Mouse (Mus musculus) lung, postnatal 14 days (tissue): Measurements from ENCODE around the gene Map2k1.
A peak's percentile ranks its signal among the peaks of the same experiment; 100 is the strongest.
"Not testable (repeated sequence)": the region's sequence is repeated elsewhere in the genome, so short reads cannot be mapped to it uniquely, and the experiment has no call there.

ENCODE experiments used
- DNase-seq: peaks from one replicate; pipeline ENCODE4 v3.0.0; 2021

Map2k1 gene

DNA sequence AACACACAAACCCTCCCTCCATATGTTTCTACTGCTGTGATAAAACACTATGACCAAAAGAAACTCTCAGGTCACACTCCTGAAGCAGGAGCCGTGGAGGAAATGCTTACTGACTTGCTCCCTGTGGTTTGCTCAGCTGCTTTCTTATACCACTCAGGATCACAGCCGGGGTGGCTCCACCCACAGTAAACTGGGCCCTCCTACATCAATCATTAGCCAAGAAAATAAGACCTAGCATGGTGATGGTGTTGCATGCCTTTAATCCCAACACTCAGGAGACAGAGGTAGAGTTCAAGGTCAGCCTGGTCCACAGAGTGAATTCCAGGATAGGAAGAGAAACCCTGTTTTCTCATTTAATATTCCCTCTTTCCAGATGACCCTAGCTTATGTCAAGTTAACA, 53.5 kb downstream of the Map2k1 start:
- no peak for DNase-seq

DNA sequence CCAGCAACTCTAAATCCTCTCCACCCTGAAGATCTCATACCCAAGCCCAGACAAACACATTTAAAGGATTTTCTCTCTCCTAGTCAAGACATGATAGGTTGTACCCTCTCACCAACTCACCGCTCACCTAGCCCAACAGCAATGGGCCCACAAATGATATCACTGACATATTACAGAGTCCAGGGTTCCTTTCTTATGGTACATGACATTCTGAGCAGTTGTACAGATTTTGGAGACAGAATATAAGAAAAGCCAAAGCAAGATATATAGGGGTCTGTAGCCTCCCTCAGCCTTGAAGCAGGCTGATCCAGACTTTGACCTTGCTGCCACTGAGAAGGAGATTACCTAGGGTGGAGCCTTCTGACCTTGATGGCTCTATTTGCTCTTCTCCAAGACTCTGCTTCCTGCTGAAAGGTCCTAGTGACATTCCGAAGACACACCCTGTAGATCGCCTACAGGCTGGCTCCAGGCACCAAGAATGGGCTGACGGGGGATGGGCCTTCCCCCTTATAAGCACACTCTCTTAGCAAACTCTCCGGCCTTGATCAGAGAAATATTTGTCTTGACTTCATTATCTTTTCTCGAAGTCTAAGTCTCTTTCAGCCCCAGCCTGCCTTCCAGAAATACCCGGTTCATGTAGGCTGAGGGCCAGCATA, 54.5 kb downstream of the Map2k1 start:
- not testable (repeated sequence) for DNase-seq

DNA sequence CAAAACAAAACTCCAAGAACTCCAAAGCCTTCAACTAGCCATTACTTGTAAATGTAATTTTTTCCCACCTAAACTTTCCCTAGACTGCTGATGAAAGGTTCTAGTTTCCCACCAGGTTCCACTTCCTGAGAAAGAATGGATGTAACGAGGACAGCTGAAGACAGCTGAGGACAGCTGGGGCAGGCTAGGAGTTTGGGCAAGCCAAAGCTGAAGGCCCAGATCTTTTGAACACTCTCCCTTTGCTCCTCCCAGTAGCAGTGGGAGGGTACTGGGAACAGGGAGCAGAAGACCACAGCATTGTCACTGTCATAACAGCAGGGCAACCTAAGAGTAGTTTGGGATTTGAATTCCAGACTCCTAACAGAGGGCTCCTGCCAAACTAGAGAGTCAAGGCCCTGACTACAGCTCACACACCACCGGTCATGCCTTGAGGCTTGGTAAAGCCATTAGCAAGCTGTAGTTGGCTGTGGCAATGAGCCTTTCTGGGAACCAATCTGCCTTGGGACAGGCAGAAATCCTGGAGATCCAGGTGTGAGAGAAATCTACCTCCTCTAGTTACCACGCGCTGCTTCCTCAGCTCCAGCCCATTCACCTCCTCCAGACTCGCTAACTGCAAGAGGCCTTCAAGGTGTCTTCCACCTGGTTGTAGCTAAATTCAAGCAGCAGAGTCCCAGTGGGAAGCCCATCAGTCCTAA, 55.2 kb downstream of the Map2k1 start:
- DNase-seq, result no peak

DNA sequence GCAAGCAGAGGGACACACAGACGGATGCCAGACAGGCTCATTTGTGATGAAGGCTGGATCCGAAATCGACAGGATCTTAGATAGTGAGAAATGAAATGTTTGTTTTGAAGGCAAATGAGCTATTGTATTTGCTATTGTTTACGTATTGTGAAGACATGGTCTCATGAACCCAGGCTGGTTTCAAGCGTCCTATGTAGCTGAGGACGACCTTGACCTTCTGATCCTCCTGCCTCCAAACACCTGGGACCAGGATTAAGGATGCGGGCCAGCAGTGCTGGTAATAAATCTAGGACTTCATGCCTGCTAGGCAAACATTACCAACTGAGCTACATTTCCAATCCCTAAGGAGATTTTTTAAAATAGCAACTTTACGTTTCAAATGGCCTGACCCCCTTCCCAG, 55.9 kb downstream of the Map2k1 start:
- no peak for DNase-seq

DNA sequence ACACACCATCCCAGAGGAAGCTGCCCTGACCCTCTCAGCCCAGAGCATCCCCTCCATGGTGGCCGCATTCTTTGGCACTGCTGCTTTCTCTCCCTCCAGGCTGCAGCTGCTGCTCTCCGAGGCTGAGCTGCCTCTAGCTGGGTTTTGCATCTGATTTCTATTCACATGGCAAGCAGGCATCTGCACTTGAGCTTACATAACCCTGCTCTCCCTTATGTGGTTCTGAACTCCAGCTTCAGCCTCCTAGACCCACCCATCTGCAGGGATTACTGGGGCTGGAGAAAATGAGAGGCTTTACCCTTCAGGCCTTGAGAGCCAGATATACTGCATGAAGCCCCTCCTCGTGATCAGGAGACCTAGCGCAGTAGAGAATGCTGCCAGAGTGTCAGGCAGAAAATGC, 57.9 kb downstream of the Map2k1 start:
- no peak for DNase-seq

DNA sequence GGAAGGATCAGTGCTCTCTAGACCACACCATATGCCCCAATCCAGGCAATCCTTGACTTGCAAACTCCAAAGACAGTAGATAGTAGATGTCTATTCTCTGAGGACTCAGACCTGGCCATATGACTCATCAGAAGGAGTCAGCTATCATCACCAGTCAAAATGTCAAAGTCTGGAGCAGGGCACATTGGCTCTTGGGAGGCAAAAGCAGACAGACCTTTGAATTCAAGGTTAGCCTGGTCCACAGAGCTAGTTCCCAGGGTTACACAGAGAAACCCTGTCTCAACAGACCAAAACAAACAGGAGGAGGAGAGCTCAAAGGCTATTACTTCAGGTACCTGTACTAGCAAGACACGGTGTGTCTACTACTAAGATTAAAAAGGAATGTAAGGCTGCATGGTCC, 59.6 kb downstream of the Map2k1 start:
- DNase-seq, result no peak

DNA sequence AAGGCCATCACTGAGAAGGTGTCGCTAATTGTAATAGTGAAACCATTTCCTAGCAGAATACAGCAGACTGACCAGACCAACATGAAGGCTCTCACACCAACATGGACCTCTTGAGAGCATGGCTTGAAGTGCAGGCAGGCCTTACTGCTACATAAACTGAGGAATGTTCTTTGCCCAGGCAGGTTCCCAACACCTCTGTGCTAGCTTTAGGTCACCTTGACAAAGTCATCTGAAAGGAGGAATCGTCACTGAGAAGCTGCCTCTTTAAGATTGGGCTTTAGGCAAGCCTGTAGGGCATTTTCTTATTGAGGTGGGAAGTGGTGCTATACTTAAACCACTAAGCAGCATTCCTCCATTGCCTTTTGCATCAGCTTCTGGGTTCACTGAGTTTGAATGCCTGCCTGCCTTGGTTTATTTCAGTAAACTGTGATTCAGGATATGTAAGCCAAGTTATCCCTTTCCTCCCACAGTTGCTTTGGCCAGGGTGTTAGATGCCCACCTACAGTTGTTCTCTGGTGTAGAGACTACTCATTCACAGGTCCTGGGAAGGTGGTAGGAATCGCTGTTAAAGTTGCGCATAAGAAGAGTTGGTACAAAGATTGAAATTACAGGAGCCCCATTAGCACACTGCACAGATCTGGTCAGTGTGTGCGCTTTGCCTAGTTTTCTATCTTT, 69.1 kb downstream of the Map2k1 start:
- no peak for DNase-seq

DNA sequence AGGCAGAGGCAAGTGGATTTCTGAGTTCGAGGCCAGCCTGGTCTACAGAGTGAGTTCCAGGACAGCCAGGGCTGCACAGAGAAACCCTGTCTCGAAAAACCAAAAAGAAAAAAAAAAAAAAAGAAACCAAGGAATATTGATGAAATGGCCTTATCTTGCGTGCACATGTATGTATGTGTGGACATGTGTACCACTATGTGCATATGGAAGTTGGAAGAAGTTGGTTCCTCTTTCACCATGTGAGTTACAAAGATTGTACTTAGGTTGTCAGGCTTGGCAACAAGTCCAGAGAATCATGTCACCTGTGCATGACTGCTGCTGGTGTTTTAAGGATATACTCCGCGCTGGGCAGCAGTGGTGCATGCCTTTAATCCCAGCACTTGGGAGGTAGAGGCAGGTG, 70.1 kb downstream of the Map2k1 start:
- DNase-seq, result not testable (repeated sequence)

DNA sequence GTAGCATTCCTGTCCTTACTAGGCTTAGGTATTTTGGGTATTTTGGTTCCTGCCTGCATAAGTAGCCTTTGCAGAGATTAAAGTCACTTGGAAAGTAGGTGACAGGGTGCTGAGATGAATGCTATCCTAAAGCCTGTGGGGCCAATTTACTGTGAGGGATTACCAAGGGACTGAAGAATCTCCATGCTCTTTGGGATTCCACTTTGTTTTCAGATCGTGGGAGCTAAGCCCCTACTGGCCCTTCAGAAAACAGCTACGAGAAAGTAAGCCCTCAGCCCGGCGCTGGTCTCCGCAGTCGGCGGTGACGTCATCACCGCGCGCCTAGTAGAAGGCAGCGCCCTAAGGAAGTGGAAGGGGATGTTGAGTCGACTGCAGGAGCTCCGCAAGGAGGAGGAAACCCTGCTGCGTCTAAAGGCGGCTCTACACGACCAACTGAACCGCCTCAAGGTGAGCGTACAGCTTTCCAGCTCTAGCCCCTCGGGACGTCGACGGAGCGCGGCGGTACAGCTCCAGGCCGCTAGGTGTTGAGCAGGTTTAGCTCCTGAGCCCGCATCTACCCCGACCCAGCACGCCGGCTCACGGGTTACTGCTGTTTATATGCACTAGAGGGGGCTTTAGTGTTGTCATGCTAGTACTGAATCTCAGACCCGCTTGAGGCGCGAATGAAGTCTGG, 74.3 kb downstream of the Map2k1 start, which contains the start of gene Snapc5:
Gene Snapc5, plus strand, starts transcription at position 301 of the 673 bp plus-strand sequence.
- peak; percentile 89 for DNase-seq

DNA sequence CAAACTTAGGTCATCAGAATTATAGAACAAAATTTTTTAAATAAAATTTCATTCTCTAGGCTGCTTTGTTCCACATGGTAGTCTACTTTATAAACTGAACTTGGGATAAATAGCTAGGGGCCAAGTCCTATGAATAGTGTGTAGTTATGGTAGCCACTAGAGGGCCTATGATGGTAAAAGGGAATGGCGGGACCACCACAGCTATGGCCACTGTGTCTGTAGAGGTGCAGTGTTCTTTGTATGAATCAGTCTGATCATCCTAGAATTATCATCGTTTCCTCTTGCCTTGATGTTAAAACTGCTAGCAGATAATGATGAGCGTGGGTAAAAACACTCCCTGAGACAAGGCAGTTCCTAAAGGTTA, 74.8 kb downstream of the Map2k1 start:
- DNase-seq, result no peak

DNA sequence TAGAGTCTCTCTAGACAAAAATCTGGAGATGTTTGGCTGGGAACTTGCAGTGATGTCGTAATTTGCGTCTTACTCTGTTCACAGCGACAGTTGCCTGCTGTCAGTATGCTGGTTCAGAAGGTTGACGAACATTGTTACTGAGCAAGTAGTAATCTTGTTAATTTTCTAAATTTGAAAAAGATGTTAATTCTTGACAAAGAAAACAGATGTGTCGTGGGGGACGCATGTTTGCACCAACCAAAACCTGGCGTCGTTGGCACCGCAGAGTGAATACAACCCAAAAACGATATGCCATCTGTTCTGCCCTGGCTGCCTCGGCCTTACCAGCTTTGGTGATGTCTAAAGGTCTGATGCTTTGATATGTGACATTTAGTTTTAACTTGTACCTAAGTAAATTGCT, 78.1 kb downstream of the Map2k1 start:
- no peak for DNase-seq

DNA sequence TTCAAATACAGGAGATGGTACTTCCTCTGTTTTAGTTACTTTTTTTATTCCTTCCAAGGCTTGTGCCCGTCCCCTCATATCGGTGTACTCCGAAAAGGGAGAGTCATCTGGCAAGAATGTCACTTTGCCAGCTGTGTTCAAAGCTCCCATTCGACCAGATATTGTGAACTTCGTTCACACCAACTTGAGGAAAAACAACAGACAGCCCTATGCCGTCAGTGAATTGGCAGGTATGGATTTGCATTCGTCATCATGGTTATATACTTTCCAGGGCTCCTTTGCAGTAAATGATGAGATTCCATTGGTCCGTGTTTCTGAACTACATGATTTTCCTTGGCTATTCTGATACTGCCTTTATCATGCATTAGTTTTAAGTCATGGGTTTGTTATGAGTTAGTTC, 78.7 kb downstream of the Map2k1 start:
- no peak for DNase-seq

DNA sequence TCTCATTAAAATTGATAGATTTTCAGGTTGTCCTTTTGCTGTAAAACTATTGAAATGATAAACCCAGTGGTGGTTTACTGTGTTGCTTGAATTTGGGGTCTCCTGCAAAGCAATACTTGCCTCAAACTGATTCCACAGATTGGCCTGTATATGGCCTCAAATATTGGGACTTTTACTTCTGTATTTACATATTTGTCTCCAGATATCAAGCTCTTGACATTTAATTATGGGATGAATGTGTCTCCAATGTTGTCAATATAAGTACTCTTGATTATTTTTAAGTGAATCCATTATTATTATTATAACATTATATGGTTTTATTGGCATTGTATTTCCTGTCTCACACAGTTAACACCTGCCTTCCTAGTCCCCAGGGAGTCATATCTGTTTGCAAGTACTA, 79.1 kb downstream of the Map2k1 start:
- DNase-seq, result no peak

DNA sequence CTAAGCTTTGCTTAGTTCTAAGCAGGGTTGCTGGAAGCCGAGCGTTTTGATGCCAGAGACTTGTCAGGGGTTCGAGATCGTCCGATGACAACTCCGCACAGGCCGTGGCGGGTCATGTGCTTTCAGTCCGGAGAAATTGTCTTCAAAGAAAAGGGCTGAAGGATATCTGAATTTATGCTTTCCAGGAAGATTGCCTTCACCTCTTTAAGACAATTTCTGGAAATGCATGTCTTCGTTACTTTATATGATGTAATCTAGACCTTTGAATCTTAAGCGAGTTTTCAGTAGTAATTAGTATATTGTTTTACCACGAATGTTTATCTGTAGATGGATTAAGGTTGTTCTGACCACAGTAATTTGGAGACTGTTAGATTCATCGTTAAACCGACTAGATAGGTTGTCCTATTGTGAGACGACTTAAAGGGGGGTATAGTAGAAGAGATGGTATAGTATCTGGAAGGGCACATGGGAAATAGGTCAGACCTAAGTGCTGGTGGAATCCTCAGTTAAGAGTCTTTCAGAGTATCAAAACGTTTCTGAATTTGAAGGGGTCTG, 79.7 kb downstream of the Map2k1 start:
- DNase-seq, result no peak

DNA sequence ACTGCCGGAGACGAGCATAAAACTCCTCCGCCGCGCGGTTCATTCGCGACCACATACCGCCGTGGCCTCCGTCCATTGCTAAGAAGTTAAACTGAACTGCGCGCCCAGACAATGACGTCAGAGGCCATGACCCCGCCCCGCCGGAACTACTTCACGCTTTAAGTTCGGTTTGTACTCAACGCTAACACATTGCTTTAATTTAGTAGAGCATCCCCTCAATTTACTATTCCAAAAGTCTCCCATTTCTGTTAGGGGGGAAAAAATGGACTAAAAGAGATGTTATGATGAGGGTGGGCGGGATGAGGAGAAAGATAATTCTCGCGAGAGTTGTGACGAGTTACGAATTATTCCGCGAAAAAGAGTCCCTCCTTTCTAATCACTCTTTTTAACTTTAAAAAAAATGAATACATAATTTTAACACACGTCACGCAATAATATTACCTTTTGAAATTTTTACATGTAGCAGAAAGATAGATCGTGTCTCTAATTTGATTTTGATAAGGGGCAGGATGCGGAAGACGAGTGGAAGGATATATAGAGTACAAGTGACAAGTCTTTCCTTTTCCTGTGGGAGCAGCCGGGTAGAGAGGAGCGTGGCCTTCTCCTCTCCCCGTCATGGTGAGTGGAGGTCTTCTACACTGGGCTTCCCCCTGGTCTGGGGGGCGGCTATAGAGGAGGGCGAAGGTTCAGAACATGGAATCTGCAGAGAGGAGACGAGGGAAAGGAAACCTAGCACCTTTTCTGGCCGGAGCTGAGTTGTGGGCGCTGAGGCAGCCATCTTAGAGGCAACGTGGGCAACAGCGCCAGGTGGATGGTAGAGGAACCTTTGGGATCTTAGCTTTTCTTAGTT, 80.4 kb downstream of the Map2k1 start, which contains the start of the genes Zwilch and Rpl4:
Gene Zwilch, minus strand, starts transcription at position 289 of the 850 bp plus-strand sequence.
Gene Rpl4, plus strand, starts transcription at position 560 of the 850 bp plus-strand sequence.
- DNase-seq, result peak; percentile 86

DNA sequence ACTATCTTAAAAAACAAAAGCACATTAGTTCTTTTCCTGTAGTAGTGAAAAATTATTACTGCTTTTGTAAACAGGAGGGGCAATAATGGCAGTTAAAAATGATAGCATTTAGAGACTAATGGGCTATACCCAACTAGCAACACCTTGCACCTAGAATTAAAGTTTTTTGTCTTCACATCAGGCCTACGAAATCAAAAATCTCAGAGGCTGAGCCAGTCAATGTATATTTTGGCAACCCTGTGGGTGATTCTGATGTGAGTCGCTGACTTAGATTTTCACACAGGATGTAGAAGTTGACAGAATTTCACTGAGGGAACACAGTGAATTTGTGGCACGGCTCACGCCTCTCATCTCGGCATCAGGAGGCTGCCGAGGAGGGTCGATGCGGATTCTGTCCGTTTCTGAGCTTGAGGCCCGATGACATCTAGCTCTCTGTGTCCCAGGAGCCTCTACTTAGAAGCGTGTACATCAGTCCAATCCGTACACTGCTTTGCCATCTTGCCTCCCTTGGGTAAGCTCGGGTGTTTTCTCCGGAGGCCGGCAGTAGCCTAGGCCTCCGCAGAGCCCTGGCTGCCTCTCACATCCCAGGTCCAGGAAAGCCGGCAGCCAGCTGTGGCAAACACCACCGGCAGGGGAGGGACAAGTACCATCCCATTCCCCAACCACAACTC, 81.2 kb downstream of the Map2k1 start:
- DNase-seq, result no peak

DNA sequence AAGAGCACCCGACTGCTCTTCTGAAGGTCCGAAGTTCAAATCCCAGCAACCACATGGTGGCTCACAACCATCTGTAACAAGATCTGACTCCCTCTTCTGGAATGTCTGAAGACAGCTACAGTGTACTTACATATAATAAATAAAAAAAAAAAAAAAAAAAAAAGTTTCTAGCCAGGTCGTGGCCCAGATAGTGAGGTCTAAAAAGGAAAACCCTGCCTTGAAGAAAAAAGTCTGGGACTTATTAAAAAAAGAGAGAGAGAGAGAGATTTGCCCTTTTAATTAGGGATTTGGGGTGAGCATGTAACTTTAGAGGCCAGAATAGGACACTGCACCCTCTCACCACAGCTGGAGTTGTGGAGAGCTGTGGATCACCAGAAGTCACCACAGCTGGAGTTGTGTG, 83.5 kb downstream of the Map2k1 start:
- DNase-seq, result not testable (repeated sequence)

DNA sequence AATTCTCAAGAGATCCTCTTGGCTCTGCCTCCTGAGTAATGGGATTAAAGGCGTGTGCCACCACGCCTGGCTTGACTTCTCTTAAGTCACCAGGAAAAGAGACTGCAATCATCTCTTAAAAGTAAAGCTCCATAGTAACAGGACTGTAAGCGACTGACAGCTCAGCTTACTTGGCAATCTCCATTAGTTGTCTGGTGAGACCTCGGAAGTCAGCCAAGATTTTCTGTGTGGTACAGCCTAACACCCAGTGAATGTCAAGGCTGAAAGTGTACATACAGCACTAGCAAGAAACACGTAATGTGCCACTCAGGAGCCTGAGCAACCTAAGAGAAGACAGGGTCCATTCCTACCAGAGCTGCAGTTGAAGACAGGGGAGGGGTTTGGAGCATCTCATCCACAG, 93.0 kb downstream of the Map2k1 start:
- no peak for DNase-seq

DNA sequence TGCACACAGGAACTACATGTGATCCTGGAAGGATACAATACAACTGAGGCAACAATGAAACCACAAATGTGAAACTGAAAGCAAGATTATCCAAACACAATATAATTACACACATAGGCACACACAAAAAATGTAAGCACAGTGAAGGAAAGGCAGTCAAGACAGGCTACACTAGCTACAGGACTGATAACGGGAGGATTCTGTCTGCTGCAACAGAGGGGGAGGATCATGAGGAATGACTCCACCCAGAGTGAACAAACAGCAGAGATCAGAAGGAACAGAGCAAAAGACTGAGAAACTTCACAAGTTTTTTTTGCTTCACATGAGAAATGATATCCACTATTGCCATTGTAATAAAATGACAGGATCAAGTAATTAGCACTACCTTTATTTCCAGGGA, 96.8 kb downstream of the Map2k1 start:
- DNase-seq, result no peak

DNA sequence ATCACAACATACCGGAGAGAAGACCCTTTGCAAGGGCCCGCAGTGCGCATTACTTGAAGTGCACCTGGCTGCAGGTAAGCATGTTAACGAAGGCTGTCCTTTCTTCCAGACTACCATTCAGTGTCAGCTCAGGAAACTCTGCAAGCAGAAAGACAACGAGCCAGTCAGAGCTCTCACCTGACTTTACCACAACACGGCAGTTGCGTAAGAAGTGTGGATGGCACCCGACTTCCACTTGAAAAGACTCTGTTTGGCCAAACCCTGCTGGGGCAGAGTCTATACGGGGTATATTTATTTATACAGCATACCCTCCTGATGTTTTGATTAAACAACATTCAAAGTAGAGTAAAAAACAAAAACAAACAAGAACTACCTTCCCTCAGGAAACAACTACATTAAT, 113.6 kb downstream of the Map2k1 start:
- DNase-seq, result no peak

DNA sequence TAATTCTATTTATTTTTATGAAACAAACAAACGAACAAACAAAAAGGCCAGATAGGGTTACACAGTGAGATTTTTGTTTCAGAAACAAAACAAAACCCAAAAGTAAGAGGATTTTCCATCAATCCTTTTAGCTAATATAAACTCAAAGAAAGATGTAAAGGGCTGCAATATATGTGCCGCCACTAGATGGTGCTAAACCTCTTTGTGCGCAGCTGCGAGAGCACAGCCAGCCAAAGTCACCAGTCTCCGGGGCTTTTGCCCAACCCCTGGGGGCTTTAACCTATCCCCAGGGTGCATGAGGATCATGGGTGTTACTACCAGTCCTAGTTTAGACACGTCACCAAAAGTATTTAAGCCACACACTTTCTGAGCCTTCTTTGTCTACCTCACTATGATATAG, 114.5 kb downstream of the Map2k1 start:
- DNase-seq, result peak; percentile 66
